Mouse (Mus musculus) lung, adult 2 months (tissue): ENCODE results near the gene Hkdc1. TPM values are rescaled to one million over a fixed set of nuclear protein-coding genes. Genes with fewer than 3 reads are reported as not detected.

ENCODE experiments used
- DNase-seq: peaks from one replicate; pipeline ENCODE4 v3.0.0; 2022
- H3K4me1 ChIP-seq: fragments of 200-500 bp; 2 replicates; pipeline ENCODE4 v1.6.1; 2011; ENCODE audit warnings: low read length; ENCODE audit not compliant: control insufficient read depth, insufficient read depth
- H3K4me3 ChIP-seq: fragments of 200-500 bp; replicated peaks from 2 replicates; pipeline ENCODE3; 2011; ENCODE audit warnings: low read depth, mild to moderate bottlenecking, control low read depth, low read length; ENCODE audit errors: extremely low read depth
- CTCF ChIP-seq: fragments of 200-500 bp; IDR thresholded peaks from 2 replicates; pipeline ENCODE4 v1.5.1; 2011; ENCODE audit warnings: mild to moderate bottlenecking, low read length, control low read depth; ENCODE audit not compliant: insufficient read depth
- POLR2A ChIP-seq: fragments of 200-500 bp; IDR thresholded peaks from 2 replicates; pipeline ENCODE4 v1.6.1; 2011; ENCODE audit warnings: low read depth, mild to moderate bottlenecking, control low read depth, low read length, borderline replicate concordance; ENCODE audit errors: extremely low read depth
- WGBS: fragments of 180-500 bp; shearing (Covaris S2); methylation state at CpG from one replicate; pipeline ENCODE4 v1.1.7; 2018; 5-methylcytosine and 5-hydroxymethylcytosine counted together
- polyA plus RNA-seq: library from polyadenylated mRNA; depleted of rRNA; stranded (reverse); fragments of >200 nt; gene quantifications from 2 replicates; pipeline ENCODE4 v1.2.3, GENCODE M21; 2012; rRNA removed

Gene Hkdc1
- polyA plus RNA-seq, 1 experiment, result 4.7 TPM

DNA sequence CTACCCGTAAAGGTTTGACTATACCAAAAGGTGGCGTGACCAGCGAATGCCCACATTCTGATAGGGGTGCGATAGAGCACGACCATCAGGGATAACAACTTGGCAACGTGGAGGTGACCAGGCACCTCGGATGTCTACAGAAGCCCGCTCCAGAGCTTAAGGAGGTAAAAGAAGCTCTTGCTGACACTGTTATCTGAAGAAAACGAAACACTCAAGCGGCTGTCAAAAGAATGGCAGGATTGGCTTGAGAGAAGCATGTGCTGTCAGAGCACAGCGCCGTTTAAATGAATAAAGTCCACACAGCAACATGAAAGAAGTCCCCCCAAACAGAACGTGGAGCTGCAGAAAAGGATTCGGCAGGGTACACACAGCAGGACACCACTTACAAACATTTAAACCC lies 89.0 kb downstream of the Hkdc1 start:
- Histone ChIP-seq H3K4me1 (peaks cover 8% of the 10 kb centered on the region), H3K4me3 (no peak overlapping the region)
- no peak for TF ChIP-seq CTCF
- TF ChIP-seq POLR2A, result no peak
- 73% methylated on average over 14 of the region's 14 CpGs for WGBS
- no peak for DNase-seq

Other genes with a start within 250 kb of the Hkdc1 start
- 134 and 177 TPM in 2 replicates for gene Tspan15, start 191.2 kb downstream of the Hkdc1 start, polyA plus RNA-seq
- gene Tacr2, start 170.1 kb downstream of the Hkdc1 start, polyA plus RNA-seq, result 0.76 and 0.96 TPM in 2 replicates
- gene Hk1, start 42.6 kb downstream of the Hkdc1 start, polyA plus RNA-seq, result 34.2 and 45.5 TPM in 2 replicates
- 0.09 TPM in 1 of 2 replicates, not detected in the other for gene 4930507D05Rik, start 27.0 kb upstream of the Hkdc1 start, polyA plus RNA-seq
- gene Supv3l1, start 27.2 kb upstream of the Hkdc1 start, polyA plus RNA-seq, result 7.6 and 11.9 TPM in 2 replicates
- 7.7 and 13.9 TPM in 2 replicates for gene Vps26a, start 64.3 kb upstream of the Hkdc1 start, polyA plus RNA-seq
- gene Srgn, start 105.0 kb upstream of the Hkdc1 start, polyA plus RNA-seq, result 48.6 and 82.7 TPM in 2 replicates
- 37.8 and 45.5 TPM in 2 replicates for gene Kif1bp, start 156.0 kb upstream of the Hkdc1 start, polyA plus RNA-seq
- gene Ddx21, start 179.8 kb upstream of the Hkdc1 start, polyA plus RNA-seq, result 7.2 and 13.4 TPM in 2 replicates
- gene Ddx50, start 228.7 kb upstream of the Hkdc1 start, polyA plus RNA-seq, result 8.9 and 14.1 TPM in 2 replicates